In the genomic region with DNA sequence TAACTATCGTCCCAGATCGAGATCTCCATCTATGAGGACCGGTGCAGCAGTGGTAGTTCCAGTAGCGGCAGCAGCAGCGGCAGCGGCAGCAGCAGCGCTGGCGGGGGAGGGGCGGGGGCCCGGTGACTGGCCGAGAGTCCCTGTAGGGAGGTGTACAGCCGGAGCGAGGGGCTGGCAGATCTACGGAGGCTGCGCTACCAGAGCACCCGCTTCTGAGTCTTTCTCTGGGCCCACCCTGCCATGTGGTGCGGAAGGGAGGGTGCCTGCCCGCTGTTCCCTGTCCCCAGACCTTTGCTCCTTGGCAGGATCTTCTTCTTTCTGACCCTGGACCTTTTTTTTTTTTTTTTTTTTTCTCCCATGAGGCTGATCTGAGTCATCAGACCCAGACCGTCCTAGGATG, we compare ENCODE assay signal across 8 mouse cellular contexts. TPM values are rescaled to one million over a fixed set of nuclear protein-coding genes. Genes with fewer than 3 reads are reported as not detected.
DNase-seq lines count a peak whose midpoint lies in the region; ATAC-seq and TF ChIP-seq lines count a peak whose summit lies in the region.

No protein-coding gene starts in this region.

- H3K4me3 ChIP-seq in hindbrain, embryonic 12.5 days: peak overlapping the region; percentile 15; the same call in 1 of the 2 replicates
- no peak overlapping the region for H3K4me3 ChIP-seq in limb, embryonic 14.5 days (replicated peaks; ENCODE audit: low read length)
- no peak overlapping the region for H3K4me3 ChIP-seq in stomach, embryonic 15.5 days (replicated peaks)

- H3K9ac ChIP-seq in hindbrain, embryonic 12.5 days: peak overlapping the region; percentile 43
- no peak overlapping the region for H3K9ac ChIP-seq in limb, embryonic 14.5 days (ENCODE audit: low read depth, low read length, severe bottlenecking)
- no peak overlapping the region for H3K9ac ChIP-seq in stomach, embryonic 15.5 days

- peak overlapping the region; percentile 53 for H3K4me2 ChIP-seq in hindbrain, embryonic 12.5 days (replicated peaks)
- H3K4me2 ChIP-seq in limb, embryonic 14.5 days (replicated peaks; ENCODE audit: low read depth, low read length, severe bottlenecking): peak overlapping the region; percentile 40
- H3K4me2 ChIP-seq in stomach, embryonic 15.5 days: peak overlapping the region; percentile 45

- H3K9me3 ChIP-seq in hindbrain, embryonic 12.5 days (replicated peaks): no peaks in the 10 kb centered on the region
- no peaks in the 10 kb centered on the region for H3K9me3 ChIP-seq in limb, embryonic 14.5 days (ENCODE audit: control insufficient read depth, low read length)
- no peaks in the 10 kb centered on the region for H3K9me3 ChIP-seq in stomach, embryonic 15.5 days

- H3K4me1 ChIP-seq in hindbrain, embryonic 12.5 days: peaks cover 6% of the 10 kb centered on the region
- H3K4me1 ChIP-seq in limb, embryonic 14.5 days (ENCODE audit: control insufficient read depth, insufficient read depth, low read length): peaks cover 3% of the 10 kb centered on the region; the same call in 1 of the 2 replicates
- 0 out of 2 replicates have a peak, but pooled peaks cover 5% of the 10 kb centered on the region for H3K4me1 ChIP-seq in stomach, embryonic 15.5 days

- 1% methylated on average over 19 of the region's 19 CpGs for WGBS in hindbrain, embryonic 12.5 days
- 2% methylated on average over 18 of the region's 19 CpGs for WGBS in limb, embryonic 14.5 days
- 3% methylated on average over 19 of the region's 19 CpGs for WGBS in stomach, embryonic 15.5 days

- peak; percentile 55; the same call in 1 of the 2 replicates for ATAC-seq in hindbrain, embryonic 12.5 days (ENCODE audit: low FRiP score)
- no peak for ATAC-seq in limb, embryonic 14.5 days (ENCODE audit: low FRiP score, low read depth)
- ATAC-seq in stomach, embryonic 15.5 days (ENCODE audit: insufficient read depth, low FRiP score, low read depth): no peak
- no peak for ATAC-seq in megakaryocyte progenitor cell, adult 5-6 weeks (replicated peaks; ENCODE audit: poor library complexity)

- peak; percentile 20 for DNase-seq in ovary, postnatal 36 days (ENCODE audit: low spot score)
- no peak for DNase-seq in ovary, postnatal 14 days (ENCODE audit: low spot score)
- peak; percentile 61 for DNase-seq in embryo, embryonic 9.5 days (ENCODE audit: extremely low spot score)
- DNase-seq in limb, embryonic 14.5 days (ENCODE audit: low spot score): no peak
- no peak for DNase-seq in urinary bladder, postnatal 4 days (ENCODE audit: low spot score in 2 of 2)

- TF ChIP-seq POLR2A in limb, embryonic 14.5 days (IDR thresholded peaks at IDR 0.05; ENCODE audit: borderline replicate concordance, extremely low read depth, insufficient read depth, insufficient read length): no peak

- H3K27ac ChIP-seq in hindbrain, embryonic 12.5 days: no peak overlapping the region
- H3K27ac ChIP-seq in limb, embryonic 14.5 days (replicated peaks; ENCODE audit: low read depth, low read length): no peak overlapping the region
- H3K27ac ChIP-seq in stomach, embryonic 15.5 days: no peak overlapping the region

- peaks cover 19% of the 10 kb centered on the region for H3K27me3 ChIP-seq in hindbrain, embryonic 12.5 days
- no peaks in the 10 kb centered on the region for H3K27me3 ChIP-seq in limb, embryonic 14.5 days (ENCODE audit: control insufficient read depth, insufficient read depth, low read length)
- 0 out of 2 replicates have a peak, but pooled peaks cover 7% of the 10 kb centered on the region for H3K27me3 ChIP-seq in stomach, embryonic 15.5 days (replicated peaks)

- peaks cover 5% of the 10 kb centered on the region for H3K36me3 ChIP-seq in hindbrain, embryonic 12.5 days
- no peaks in the 10 kb centered on the region for H3K36me3 ChIP-seq in limb, embryonic 14.5 days (ENCODE audit: control insufficient read depth, insufficient read depth, low read length)
- H3K36me3 ChIP-seq in stomach, embryonic 15.5 days: no peaks in the 10 kb centered on the region

RNA-seq across cellular contexts. Expression of a gene that starts 21.0 kb away (rescaled TPM):
- 11.5 and 11.6 TPM in 2 replicates for polyA plus RNA-seq in hindbrain, embryonic 12.5 days (2016; fragmentation: Nextera tagmentation; extraction: Ambion mirVana)
- 0.06 and 0.11 TPM in 2 replicates for polyA plus RNA-seq in limb, embryonic 14.5 days (2012; rRNA removed)
- not detected in 2 replicates for polyA plus RNA-seq in limb, embryonic 14.5 days (2014; fragmentation: Nextera tagmentation; extraction: Ambion mirVana)
- polyA plus RNA-seq in stomach, embryonic 15.5 days (2015; fragmentation: Nextera tagmentation; extraction: Ambion mirVana): 1.1 and 1.5 TPM in 2 replicates
- total RNA-seq in megakaryocyte progenitor cell, adult 5-6 weeks (2015): not detected in 2 replicates
- not detected in 2 replicates for total RNA-seq in megakaryocyte progenitor cell, adult 5-6 weeks (2017)

Comparison
In these comparisons a context has a peak if more than half of its experiments do, and no peak if none do; other contexts are left out.
1. DNase-seq: peak in ovary, postnatal 36 days (single experiment) and embryo, embryonic 9.5 days (single experiment); none in ovary, postnatal 14 days (single experiment), limb, embryonic 14.5 days (single experiment) and urinary bladder, postnatal 4 days (0 of 2).
2. Peak in every context shown above with its lines, with median percentiles within 50 percentile points of each other: H3K4me2 ChIP-seq.